In genomic region chr14:14481840-14482239, GRCm38 (mm10) we compare ENCODE assay signal across 9 mouse cellular contexts.
A peak's percentile ranks its signal among the peaks of the same experiment; 100 is the strongest.
DNase-seq lines count a peak whose midpoint lies in the region; ATAC-seq and TF ChIP-seq lines count a peak whose summit lies in the region.
"Had no signal": no experiment of that assay in that cellular context is flagged by ENCODE, and none has a peak within 500 bp of the region (broad histone marks: within the 10 kb centered on the region; RNA-seq: fewer than 3 reads in every experiment).

No protein-coding gene starts in this region.

- H3K27ac ChIP-seq in lung, postnatal 0 days (ENCODE audit: low read length), result no peak overlapping the region
- H3K27ac ChIP-seq: macrophage had no signal

- TF ChIP-seq POLR2A in lung, adult 2 months (IDR thresholded peaks at IDR 0.05; ENCODE audit: borderline replicate concordance, extremely low read depth, low read depth, low read length), result no peak

- peak; percentile 29 to 84 for DNase-seq in adrenal gland, adult (ENCODE audit: inconsistent age in 2 of 2, low spot score in 1 of 2)
- no peak for DNase-seq in adrenal gland, adult 8-10 months
- DNase-seq in lung, adult 2 months, result no peak
- no peak for DNase-seq in lung, adult 18-20 months
- DNase-seq in adrenal gland, postnatal 36 days, result peak; percentile 37 to 53
- peak; percentile 28 to 54 for DNase-seq in kidney, adult 8-10 months
- no peak for DNase-seq in lung, postnatal 0 days (ENCODE audit: low spot score)

- ATAC-seq in lung, postnatal 0 days, result no peak
- no peak for ATAC-seq in activated CD4-positive, CD25-positive, alpha-beta regulatory T cell, adult 4 months

- H3K9ac ChIP-seq in lung, postnatal 0 days (replicated peaks; ENCODE audit: low read depth), result no peak overlapping the region

- H3K4me2 ChIP-seq in lung, postnatal 0 days (replicated peaks; ENCODE audit: low read depth, low read length), result no peak overlapping the region

- no peaks in the 10 kb centered on the region for H3K36me3 ChIP-seq in lung, postnatal 0 days (ENCODE audit: insufficient read depth, low read length)

- peak; percentile 11; the same call in 1 of the 2 replicates for TF ChIP-seq CTCF in lung, adult 2 months (IDR thresholded peaks at IDR 0.05; ENCODE audit: insufficient read depth, low read length)
- peak; percentile 45 for TF ChIP-seq CTCF in lung, postnatal 0 days (IDR thresholded peaks at IDR 0.05)

- H3K4me1 ChIP-seq in lung, adult 2 months (ENCODE audit: control insufficient read depth, insufficient read depth, low read length), result no peaks in the 10 kb centered on the region
- H3K4me1 ChIP-seq in lung, postnatal 0 days (ENCODE audit: insufficient read depth, low read depth, low read length), result no peaks in the 10 kb centered on the region

- no peaks in the 10 kb centered on the region for H3K27me3 ChIP-seq in lung, postnatal 0 days (replicated peaks; ENCODE audit: insufficient read depth, low read length)

- no peak for TF ChIP-seq EP300 in lung, postnatal 0 days (IDR thresholded peaks at IDR 0.05)

- WGBS in lung, adult 2 months, result 65% methylated on average over 1 of the region's 1 CpGs
- 51% methylated on average over 1 of the region's 1 CpGs for WGBS in lung, postnatal 0 days

- no peak overlapping the region for H3K4me3 ChIP-seq in lung, adult 2 months (replicated peaks; ENCODE audit: extremely low read depth, low read depth, low read length)
- H3K4me3 ChIP-seq in lung, postnatal 0 days (ENCODE audit: low read depth, low read length), result no peak overlapping the region

- no peaks in the 10 kb centered on the region for H3K9me3 ChIP-seq in lung, postnatal 0 days (ENCODE audit: low read length)

Comparison
In these comparisons a context has a peak if more than half of its experiments do, and no peak if none do; other contexts are left out.
1. DNase-seq: peak in adrenal gland, adult (2 of 2), adrenal gland, postnatal 36 days (2 of 2) and kidney, adult 8-10 months (2 of 2); none in adrenal gland, adult 8-10 months (single experiment), lung, adult 2 months (single experiment), lung, adult 18-20 months (0 of 2) and lung, postnatal 0 days (single experiment).